Mouse (Mus musculus) spleen, adult 2 months (tissue): ENCODE measurements around the gene Ptch2. TPM values are rescaled to one million over a fixed set of nuclear protein-coding genes. Genes with fewer than 3 reads are reported as not detected.

Experiments
- DNase-seq, 2 experiments: peaks; one replicate each; pipeline versions ENCODE4 v3.0.0 to v3.0.0-alpha.2; 2012 to 2021; ENCODE audit warnings: low spot score in 2 of 2, low read depth in 1 of 2
- H3K27ac ChIP-seq: fragments of 200-500 bp; 2 replicates; pipeline ENCODE4 v1.5.1; 2012; ENCODE audit warnings: low read length, inconsistent platforms; ENCODE audit not compliant: insufficient read depth
- H3K27me3 ChIP-seq: fragments of 200-500 bp; 2 replicates; pipeline ENCODE4 v1.6.1; 2012; ENCODE audit warnings: mild to moderate bottlenecking, moderate library complexity, low read length, inconsistent platforms; ENCODE audit not compliant: control insufficient read depth, insufficient read depth
- H3K36me3 ChIP-seq: fragments of 200-500 bp; 2 replicates; pipeline ENCODE4 v1.6.1; 2012; ENCODE audit warnings: mild to moderate bottlenecking, low read length, inconsistent platforms; ENCODE audit not compliant: control insufficient read depth, insufficient read depth
- H3K4me1 ChIP-seq: fragments of 200-500 bp; 2 replicates; pipeline ENCODE4 v1.6.1; 2011; ENCODE audit warnings: inconsistent platforms; ENCODE audit not compliant: control insufficient read depth, insufficient read depth, insufficient read length
- H3K4me3 ChIP-seq: fragments of 200-500 bp; 2 replicates; pipeline ENCODE4 v1.5.1; 2011; ENCODE audit warnings: mild to moderate bottlenecking, inconsistent platforms; ENCODE audit not compliant: insufficient read depth, insufficient read length; ENCODE audit errors: extremely low read depth
- CTCF ChIP-seq: fragments of 200-500 bp; IDR thresholded peaks from 2 replicates; pipeline ENCODE4 v1.5.1; 2011; ENCODE audit warnings: mild to moderate bottlenecking, inconsistent platforms; ENCODE audit not compliant: insufficient read depth, insufficient read length, insufficient replicate concordance; ENCODE audit errors: extremely low read depth
- POLR2A ChIP-seq: fragments of 200-500 bp; IDR thresholded peaks from 2 replicates; pipeline ENCODE4 v1.6.1; 2011; ENCODE audit warnings: low read depth, low read length, inconsistent platforms
- WGBS: fragments of 180-500 bp; shearing (Covaris S2); methylation state at CpG from one replicate; pipeline ENCODE4 v1.1.7; 2018; 5-methylcytosine and 5-hydroxymethylcytosine counted together
- polyA plus RNA-seq: library from polyadenylated mRNA; depleted of rRNA; stranded (reverse); fragments of >200 nt; gene quantifications from 2 replicates; pipeline ENCODE4 v1.2.3, GENCODE M21; 2012

Gene Ptch2
- polyA plus RNA-seq, 1 experiment: 0.51 TPM

DNA sequence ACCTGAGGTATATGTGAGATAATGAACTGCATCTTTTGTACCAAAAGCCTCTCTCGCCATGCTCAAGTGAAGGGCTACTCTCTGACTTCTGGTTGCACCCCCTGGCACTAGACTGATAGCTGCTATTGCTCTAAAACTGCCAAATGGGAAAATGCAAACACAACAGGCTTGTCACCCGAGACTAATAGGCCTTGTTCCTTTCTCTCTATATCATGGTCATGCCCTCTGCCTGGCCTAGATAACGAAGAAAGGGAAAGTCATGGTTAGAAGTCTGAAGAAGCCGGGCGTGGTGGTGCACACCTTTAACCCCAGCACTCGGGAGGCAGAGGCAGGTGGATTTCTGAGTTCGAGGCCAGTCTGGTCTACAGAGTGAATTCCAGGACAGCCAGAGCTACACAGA, 5.3 kb upstream of the Ptch2 start:
- Histone ChIP-seq H3K4me3 (no peak overlapping the region), H3K36me3 (0 out of 2 replicates have a peak, but pooled peaks cover 2% of the 10 kb centered on the region), H3K4me1 (no peaks in the 10 kb centered on the region), H3K27me3 (0 out of 2 replicates have a peak, but pooled peaks cover under 1% of the 10 kb centered on the region), H3K27ac (no peak overlapping the region)
- TF ChIP-seq POLR2A: no peak
- TF ChIP-seq CTCF: no peak
- WGBS: 84% methylated on average over 7 of the region's 7 CpGs
- no peak for DNase-seq

DNA sequence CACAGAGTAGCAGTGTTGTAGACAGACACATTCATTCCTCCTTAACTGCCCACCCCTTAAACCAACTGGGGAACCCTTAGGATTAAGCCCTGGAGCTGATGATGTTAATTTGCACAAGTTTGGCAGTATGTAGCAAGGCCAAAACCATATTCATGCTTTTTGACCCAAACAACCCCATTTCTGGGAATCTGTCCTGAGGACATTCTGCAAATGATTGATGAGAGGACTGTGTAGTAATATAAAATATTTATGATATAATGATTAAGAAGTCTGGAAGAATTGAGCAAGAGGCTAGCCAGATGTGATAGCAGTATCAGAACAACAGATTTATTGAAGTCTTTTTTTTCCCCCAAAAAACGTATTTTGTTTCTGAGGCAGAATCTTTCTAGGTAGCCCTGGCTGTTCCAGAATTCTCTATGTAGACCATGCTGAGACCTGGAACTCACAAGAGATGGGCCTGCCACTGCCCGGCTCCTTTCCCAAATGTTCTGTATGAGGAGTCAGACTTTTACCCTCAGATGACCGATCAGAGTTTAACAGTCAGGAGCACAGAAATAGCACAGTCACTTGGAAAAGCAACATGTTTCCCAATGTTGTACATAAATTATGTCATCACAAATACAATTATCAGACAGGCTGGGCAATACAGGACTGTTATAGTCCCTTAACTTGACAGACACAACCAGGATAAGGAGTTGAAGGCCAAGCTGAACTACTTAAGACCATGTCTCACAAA, 1.1 kb upstream of the Ptch2 start:
- TF ChIP-seq CTCF (no peak), POLR2A (no peak)
- no peaks in the 10 kb centered on the region for H3K36me3 ChIP-seq
- H3K4me1 ChIP-seq: peaks cover 2% of the 10 kb centered on the region; the same call in 1 of the 2 replicates
- H3K4me3 ChIP-seq: no peak overlapping the region
- peaks cover 6% of the 10 kb centered on the region for H3K27me3 ChIP-seq
- no peak for DNase-seq
- WGBS: 91% methylated on average over 3 of the region's 3 CpGs
- H3K27ac ChIP-seq: no peak overlapping the region

GRCm38 (mm10) chr4:117096666-117097065, 791 bp downstream of the Ptch2 start:
- Histone ChIP-seq H3K27me3 (peaks cover 6% of the 10 kb centered on the region), H3K27ac (no peak overlapping the region), H3K4me3 (no peak overlapping the region), H3K36me3 (no peaks in the 10 kb centered on the region), H3K4me1 (peaks cover 2% of the 10 kb centered on the region; the same call in 1 of the 2 replicates)
- WGBS: 28% methylated on average over 5 of the region's 5 CpGs
- DNase-seq: no peak
- no peak for TF ChIP-seq CTCF
- no peak for TF ChIP-seq POLR2A

- TF ChIP-seq POLR2A (no peak), CTCF (no peak)
- WGBS: 78% methylated on average over 8 of the region's 8 CpGs
- Histone ChIP-seq H3K4me3 (no peak overlapping the region), H3K27me3 (peaks cover 6% of the 10 kb centered on the region), H3K27ac (no peak overlapping the region), H3K36me3 (no peaks in the 10 kb centered on the region), H3K4me1 (peaks cover 2% of the 10 kb centered on the region; the same call in 1 of the 2 replicates)
- no peak for DNase-seq
These were observed 2.3 kb downstream of the Ptch2 start for GRCm38 (mm10) chr4:117097969-117098763.

- DNase-seq: no peak
- H3K36me3 ChIP-seq: no peaks in the 10 kb centered on the region
- TF ChIP-seq POLR2A (no peak), CTCF (no peak)
- H3K27me3 ChIP-seq: peaks cover 6% of the 10 kb centered on the region
- peaks cover 2% of the 10 kb centered on the region; the same call in 1 of the 2 replicates for H3K4me1 ChIP-seq
- 79% methylated on average over 2 of the region's 2 CpGs for WGBS
- H3K27ac ChIP-seq: no peak overlapping the region
- no peak overlapping the region for H3K4me3 ChIP-seq
These were observed 2.8 kb downstream of the Ptch2 start for GRCm38 (mm10) chr4:117098764-117099036.

GRCm38 (mm10) chr4:117100036-117100435, 4.2 kb downstream of the Ptch2 start:
- no peak overlapping the region for H3K27ac ChIP-seq
- DNase-seq: no peak
- no peaks in the 10 kb centered on the region for H3K36me3 ChIP-seq
- 50% methylated on average over 4 of the region's 4 CpGs for WGBS
- H3K4me3 ChIP-seq: no peak overlapping the region
- TF ChIP-seq POLR2A (no peak), CTCF (no peak)
- peaks cover 6% of the 10 kb centered on the region for H3K27me3 ChIP-seq
- H3K4me1 ChIP-seq: peaks cover 2% of the 10 kb centered on the region; the same call in 1 of the 2 replicates
